Mouse (Mus musculus): ENCODE data around the gene Birc5.

Birc5 gene

DNA sequence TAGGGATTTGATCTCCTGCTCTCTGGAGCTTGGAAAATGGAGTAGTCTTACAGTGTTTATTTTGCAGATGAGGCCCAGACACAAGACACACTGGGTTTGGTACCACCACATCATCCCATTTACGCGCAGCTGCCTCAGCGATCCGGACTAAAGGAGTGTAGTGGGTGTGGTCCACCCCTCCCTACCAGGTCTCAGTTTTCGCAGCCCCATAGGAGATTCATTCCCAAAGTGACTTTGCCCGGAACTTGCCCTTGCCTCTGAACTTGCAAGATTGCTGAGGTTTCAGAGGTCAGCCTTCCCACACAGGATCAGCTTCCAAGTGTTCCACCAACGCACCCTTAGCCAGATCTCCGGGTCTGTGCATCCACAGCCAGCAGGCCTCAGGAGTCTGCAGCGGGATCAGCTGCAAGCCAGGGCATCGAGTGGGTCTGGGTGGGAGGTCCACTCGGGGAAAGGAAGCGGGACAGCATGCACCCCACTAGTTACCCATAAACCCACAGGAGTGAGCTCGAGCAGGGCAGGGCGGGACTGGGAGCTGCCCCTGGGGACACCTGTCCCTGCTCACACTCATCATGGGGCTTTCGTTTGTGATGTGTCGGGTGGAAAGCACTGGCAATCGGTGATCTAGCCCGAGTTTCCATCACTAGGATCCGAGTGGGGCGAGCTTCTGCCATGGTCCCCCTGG lies 39.3 kb downstream of the Birc5 start:
- no peak for DNase-seq (ENCODE audit: low spot score)

DNA sequence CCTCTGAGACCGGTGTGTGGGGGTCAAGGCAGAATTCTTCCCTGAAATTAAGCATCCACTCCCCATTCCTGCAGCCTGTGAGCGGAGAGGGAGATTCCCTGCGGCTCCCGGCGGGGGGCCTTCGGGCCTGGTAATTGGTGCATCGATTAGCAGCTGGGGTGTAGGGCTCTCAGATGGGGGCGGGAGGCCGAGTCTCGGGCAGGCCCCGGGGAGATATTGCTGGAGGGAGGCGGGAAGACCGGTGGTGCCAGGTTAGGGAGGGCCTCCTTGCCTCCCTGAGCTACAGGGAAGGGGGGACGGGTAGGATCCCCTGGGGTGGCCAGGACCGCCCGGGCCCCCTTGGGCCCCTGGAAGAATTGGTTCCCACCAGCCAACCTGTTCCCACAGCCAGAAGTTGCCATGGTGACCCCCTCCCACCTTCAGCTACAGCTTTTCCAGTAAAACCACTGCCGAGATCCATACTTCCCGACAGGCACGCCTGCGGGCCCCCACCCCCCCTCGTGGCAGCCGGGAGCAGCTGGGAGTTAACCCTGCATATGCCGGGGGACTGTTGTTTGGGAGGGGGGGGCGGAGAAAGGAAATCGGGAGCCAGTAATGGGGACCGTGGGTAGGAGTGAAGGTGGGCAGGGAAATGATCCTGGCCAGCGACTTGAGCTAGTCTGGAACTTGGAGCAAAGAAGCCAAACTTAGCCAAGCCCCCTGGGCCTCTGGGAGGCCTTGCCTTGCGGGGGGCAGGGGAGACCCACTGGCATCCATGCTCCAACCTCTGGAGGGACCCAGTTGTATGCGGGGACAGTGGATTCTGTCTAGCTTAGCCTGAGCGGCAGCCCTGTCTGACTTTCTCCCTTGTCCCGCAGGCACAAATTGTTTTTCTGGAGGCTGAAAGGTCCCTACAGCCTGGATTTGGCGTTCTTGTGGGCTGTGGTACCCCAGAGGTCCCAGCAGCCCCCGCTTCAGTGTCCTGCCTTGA lies 40.1 kb downstream of the Birc5 start:
- DNase-seq (ENCODE audit: low spot score) = no peak

DNA sequence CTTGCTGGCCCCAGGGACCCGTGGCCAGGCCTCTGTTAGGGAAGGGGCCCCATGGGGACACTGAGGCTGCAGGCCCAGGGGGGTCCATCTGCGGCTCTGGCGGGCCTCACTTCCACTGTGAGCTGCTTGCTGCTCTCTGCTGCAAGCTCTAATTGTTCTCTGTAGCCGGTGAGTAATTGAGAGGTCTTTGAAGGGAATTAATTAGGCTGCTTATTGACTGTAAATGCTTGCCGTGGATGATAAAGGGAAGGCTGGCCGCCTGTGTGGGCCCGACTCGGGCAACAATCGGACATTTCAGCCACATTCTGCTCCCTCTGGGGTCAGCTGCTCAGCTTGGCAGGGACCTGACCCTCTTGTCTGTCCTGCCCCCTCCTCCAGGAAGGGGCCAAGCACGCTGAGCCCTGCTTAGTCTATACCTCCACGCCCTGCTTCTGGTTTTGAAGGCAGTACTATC lies 40.9 kb downstream of the Birc5 start:
- DNase-seq (ENCODE audit: low spot score) = no peak

DNA sequence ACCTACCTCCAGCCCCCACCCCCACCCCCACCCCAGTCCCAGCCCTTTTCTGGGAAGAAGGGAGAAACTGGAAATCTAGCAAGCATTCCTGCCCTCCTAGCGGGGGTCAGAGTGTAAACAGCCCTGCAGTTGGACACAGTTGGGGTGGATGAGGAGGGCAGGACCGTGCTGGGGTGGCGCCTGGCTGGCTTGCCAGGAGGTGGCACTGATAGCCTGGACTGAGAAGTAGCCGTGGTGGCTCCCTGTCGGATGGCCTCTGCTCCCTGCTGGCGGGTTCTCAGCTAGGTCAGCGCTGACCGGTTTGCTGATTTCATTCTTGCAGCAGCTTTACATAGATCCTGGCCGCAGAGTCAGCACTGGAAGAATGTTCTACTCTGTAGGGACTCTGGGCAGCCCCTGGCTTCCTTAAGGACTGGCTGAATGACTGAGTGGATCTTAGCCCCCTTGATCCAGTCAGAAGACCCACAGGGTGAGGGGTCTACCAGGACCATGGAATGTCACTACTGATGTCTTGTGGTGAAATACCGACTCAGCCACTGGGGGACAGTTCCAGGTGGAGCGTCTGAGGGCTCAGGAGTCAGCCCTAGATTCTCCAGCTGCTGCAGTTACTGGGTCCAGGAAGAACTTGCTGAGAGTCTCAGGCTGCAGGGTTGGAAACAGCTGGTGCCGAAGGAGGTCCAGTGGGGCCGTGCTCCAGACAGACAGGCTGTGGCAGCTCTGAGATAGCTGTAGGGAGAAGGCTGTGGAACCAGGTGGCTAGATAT lies 41.6 kb downstream of the Birc5 start:
- DNase-seq (ENCODE audit: low spot score) = no peak

DNA sequence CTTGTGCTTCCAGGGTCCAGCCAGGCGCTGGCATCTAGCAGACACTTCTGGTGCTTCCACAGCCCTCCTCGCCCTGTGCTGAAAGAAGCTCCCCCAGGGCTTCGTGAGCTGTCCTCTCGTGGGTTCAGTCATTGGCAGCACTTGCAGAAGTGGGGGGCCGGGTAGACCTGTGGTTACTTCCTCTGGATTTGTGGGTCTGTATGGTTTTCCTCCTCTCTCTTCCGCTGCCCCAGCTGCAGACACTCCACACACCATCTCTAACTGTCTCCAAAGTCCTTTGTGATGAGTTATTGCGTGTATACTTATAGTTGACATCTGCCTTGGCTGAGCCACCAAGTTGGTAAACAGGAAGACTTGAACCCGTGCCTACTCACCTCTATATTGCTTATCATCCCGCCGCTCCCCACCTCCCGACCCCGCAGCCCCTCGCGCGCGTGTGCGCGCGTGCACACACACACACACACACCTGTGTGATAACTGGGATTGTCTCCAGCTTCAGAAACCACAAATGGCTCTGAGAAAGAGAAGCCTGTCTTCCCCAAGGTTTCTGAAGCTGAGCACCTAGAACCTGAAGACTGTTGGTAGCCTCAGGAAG lies 42.6 kb downstream of the Birc5 start:
- peak; percentile 24 for DNase-seq (ENCODE audit: low spot score)

DNA sequence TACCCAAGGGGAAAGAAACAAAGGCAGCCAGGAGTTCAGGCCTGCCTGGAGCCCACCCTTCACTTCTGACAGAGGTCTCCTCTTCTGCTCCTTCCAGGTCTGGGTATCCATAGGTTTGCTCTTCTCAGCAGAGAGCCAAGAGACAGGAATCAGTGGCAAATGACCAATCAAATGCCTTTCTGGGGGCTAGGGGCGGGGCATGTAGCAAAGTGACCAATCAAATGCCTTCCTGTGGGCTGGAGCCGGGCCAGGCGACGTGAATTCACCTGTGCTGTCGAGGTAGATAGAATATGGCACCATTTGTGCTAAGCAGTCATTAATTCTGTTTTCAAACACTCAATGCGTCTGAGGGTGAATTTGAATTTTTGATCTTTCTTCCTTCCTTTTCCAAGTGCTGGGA lies 43.1 kb downstream of the Birc5 start:
- peak; percentile 71 for DNase-seq (ENCODE audit: low spot score)

DNA sequence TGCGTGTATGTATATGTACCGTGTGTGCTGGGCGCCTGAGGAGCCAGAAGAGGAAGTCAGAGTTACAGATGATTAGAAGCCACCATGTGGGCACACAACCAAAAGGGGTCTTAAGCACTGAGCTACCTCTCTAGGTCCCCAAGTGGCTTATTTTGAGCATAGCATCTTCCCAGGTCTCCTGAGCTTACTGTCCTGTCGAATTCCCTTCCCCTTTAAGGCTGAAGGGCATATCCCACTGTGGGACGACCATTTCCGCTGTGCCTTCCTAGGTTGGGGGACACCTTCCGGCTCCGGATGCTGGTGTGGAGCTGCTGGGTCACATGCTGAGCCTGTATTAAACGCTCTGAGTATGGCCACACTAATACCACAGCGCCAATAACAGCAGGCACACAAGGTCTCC lies 45.6 kb downstream of the Birc5 start:
- no peak for DNase-seq (ENCODE audit: low spot score)

DNA sequence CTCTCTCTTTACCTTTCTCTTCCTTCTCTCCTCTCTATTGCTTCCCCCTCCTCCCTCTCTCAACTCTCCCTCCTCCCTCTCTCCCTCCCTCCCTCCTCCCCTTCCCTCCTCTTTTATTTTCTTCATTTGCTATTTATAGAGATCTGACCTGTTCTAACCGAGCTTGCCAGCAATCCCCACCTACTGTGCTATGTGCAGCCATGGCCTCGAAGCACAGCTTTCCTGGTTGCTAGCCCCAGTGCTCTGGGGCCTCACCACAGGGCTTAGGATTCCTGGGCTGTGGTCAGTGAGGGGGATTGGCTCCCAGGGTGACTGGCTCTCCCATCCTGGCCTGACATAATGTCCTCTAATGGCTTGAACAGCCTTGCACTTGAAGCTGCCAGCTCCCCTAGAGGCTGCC lies 47.5 kb downstream of the Birc5 start:
- no peak for DNase-seq (ENCODE audit: low spot score)

DNA sequence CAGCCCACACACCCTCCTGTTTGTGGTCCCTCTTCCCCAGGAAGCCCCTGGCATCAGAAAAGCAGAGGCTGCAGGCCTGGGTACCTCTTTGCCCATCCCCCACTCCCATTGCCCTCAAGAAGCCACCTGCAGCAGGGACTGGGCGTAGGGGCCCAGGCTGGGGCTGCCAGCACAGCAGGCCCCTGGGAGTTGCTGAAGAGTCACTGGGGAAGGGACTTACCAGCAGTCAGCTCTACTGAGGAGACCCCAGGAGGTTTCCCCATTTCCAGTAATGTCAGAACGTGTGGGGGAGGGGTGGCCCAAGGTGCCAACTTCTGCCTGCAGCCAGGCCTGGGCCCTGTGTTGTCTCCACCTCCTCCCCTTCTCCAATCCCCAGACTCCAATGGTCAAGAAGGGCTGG lies 53.2 kb downstream of the Birc5 start:
- no peak for DNase-seq (ENCODE audit: low spot score)

DNA sequence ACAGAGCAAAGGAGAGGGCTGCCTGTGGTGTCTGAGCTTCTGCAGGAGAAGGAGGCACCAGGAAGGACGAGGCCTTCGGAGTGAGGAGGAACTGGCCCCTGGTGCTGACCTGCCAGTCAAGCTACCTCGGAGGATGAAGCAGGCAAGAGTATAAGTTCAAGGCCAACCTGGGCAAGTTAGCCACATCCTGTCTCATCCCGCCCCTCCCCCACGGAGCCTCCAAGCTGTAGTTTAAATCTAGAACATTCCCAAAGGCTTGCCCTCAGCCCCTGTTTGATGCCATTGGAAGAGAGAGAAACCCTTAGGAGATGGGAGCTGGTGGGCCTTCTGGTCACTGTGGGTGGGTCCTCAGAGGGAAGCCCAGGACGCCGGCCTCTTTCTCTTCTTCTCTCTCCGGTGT lies 55.4 kb downstream of the Birc5 start:
- no peak for DNase-seq (ENCODE audit: low spot score)
